Mouse (Mus musculus) urinary bladder, postnatal 25 days (tissue): ENCODE data around the gene Gm30737.
"Not testable (repeated sequence)": the region's sequence is repeated elsewhere in the genome, so short reads cannot be mapped to it uniquely, and the experiment has no call there.

Experiments used
- DNase-seq: peaks from one replicate; pipeline ENCODE4 v3.0.0; 2022; ENCODE audit warnings: low spot score

Gene Gm30737

DNA sequence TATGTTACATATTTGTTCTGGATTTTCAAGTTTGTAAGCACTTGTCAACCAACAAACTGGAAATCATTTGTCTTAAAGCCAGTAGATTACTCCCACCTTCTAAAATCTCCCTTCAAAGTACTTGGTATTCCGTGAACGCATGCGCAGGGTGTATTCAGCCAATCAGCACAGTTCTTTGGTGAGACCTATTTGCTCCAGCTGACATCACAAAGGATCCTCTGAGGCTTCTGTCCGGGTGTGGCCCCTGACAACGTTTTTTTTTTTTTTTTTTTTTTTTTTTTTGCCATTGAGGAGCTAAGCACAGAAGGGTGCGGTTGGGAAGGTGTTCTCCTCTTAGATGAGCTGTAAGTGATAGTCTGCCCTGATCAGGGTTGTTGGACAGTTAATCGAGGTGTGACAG lies at the start of gene Gm30737:
TSS of gene Gm30737 (plus strand) at position 301 of the 400 bp plus-strand sequence.
- DNase-seq = not testable (repeated sequence)
